Mouse (Mus musculus) lung, postnatal 0 days (tissue): ENCODE results near the gene Upb1. TPM values are rescaled to one million over a fixed set of nuclear protein-coding genes. Genes with fewer than 3 reads are reported as not detected.
A peak's percentile ranks its signal among the peaks of the same experiment; 100 is the strongest.
"Not testable (repeated sequence)": the region's sequence is repeated elsewhere in the genome, so short reads cannot be mapped to it uniquely, and the experiment has no call there.

Experiments
- ATAC-seq: fragments of 200-750 bp; cut with Nextera tagmentation; 2 replicates; pipeline ENCODE4 v1.8.0; 2017; ENCODE audit warnings: moderate library complexity
- DNase-seq: peaks from one replicate; pipeline ENCODE4 v3.0.0-alpha.2; 2016; ENCODE audit warnings: low spot score
- H3K27ac ChIP-seq: fragments of 300-500 bp; sonication (generic); 2 replicates; pipeline ENCODE4 v1.5.1; 2014; ENCODE audit warnings: antibody characterized with exemption, mild to moderate bottlenecking, low read length, mixed read lengths
- H3K27me3 ChIP-seq: fragments of 300-500 bp; sonication (generic); replicated peaks from 2 replicates; pipeline ENCODE4 v1.6.1; 2014; ENCODE audit warnings: low read length, mixed read lengths; ENCODE audit not compliant: insufficient read depth
- H3K36me3 ChIP-seq: fragments of 300-500 bp; sonication (generic); 2 replicates; pipeline ENCODE4 v1.6.1; 2014; ENCODE audit warnings: low read length, mixed read lengths; ENCODE audit not compliant: insufficient read depth
- H3K4me1 ChIP-seq: fragments of 300-500 bp; sonication (generic); 2 replicates; pipeline ENCODE4 v1.6.1; 2014; ENCODE audit warnings: antibody characterized with exemption, low read depth, low read length, mixed read lengths; ENCODE audit not compliant: insufficient read depth
- H3K4me2 ChIP-seq: fragments of 300-500 bp; sonication (generic); replicated peaks from 2 replicates; pipeline ENCODE4 v1.6.1; 2014; ENCODE audit warnings: low read depth, mild to moderate bottlenecking, low read length, moderate library complexity, mixed read lengths
- H3K4me3 ChIP-seq: fragments of 300-500 bp; sonication (generic); 2 replicates; pipeline ENCODE4 v1.5.1; 2014; ENCODE audit warnings: low read depth, low read length
- H3K9ac ChIP-seq: fragments of 300-500 bp; sonication (generic); replicated peaks from 2 replicates; pipeline ENCODE4 v1.6.1; 2014; ENCODE audit warnings: low read depth, mild to moderate bottlenecking
- H3K9me3 ChIP-seq: fragments of 300-500 bp; sonication (generic); 2 replicates; pipeline ENCODE4 v1.6.1; 2016; ENCODE audit warnings: low read length, mixed read lengths
- CTCF ChIP-seq: IDR thresholded peaks from 2 replicates; pipeline ENCODE4 v1.5.1; 2016; ENCODE audit warnings: antibody characterized with exemption, mild to moderate bottlenecking
- EP300 ChIP-seq: IDR thresholded peaks from 2 replicates; pipeline ENCODE4 v1.6.1; 2016; ENCODE audit warnings: antibody characterized with exemption, mild to moderate bottlenecking, control low read depth
- WGBS: fragments of 180-500 bp; shearing (Covaris S2); extraction: QIAGEN DNeasy Blood & Tissue Kit; methylation state at CpG from one replicate; pipeline ENCODE4 v1.1.7; 2014; 5-methylcytosine and 5-hydroxymethylcytosine counted together
- polyA plus RNA-seq: library from polyadenylated mRNA; unstranded; fragments of >200 nt; fragmentation: Nextera tagmentation; extraction: Ambion mirVana; gene quantifications from 2 replicates; pipeline ENCODE4 v1.2.1, GENCODE M21; 2015

The Upb1 gene
- polyA plus RNA-seq, 1 experiment from 2014 or later: 0.33 TPM

GRCm38 (mm10) chr10:75450331-75450730, 49.4 kb downstream of the Upb1 start:
- TF ChIP-seq CTCF: no peak
- no peak for TF ChIP-seq EP300
- ATAC-seq (no peak), DNase-seq (no peak)
- peaks cover 18% of the 10 kb centered on the region; the same call in 1 of the 2 replicates for H3K4me1 ChIP-seq
- H3K4me2 ChIP-seq: no peak overlapping the region
- H3K27me3 ChIP-seq: no peaks in the 10 kb centered on the region
- H3K36me3 ChIP-seq: no peaks in the 10 kb centered on the region
- H3K9me3 ChIP-seq: no peaks in the 10 kb centered on the region
- H3K4me3 ChIP-seq: no peak overlapping the region
- H3K9ac ChIP-seq: no peak overlapping the region
- WGBS: 88% methylated on average over 8 of the region's 8 CpGs
- H3K27ac ChIP-seq: no peak overlapping the region

GRCm38 (mm10) chr10:75451036-75451786, 50.3 kb downstream of the Upb1 start:
- Histone ChIP-seq H3K4me1 (peaks cover 18% of the 10 kb centered on the region; the same call in 1 of the 2 replicates), H3K9me3 (no peaks in the 10 kb centered on the region), H3K36me3 (no peaks in the 10 kb centered on the region), H3K9ac (no peak overlapping the region), H3K4me2 (no peak overlapping the region), H3K27ac (0 out of 2 replicates have a peak overlapping the region, but pooled peaks have one; percentile 59), H3K4me3 (no peak overlapping the region), H3K27me3 (no peaks in the 10 kb centered on the region)
- peak; percentile 87 for DNase-seq
- TF ChIP-seq CTCF: no peak
- no peak; the same call in 1 of the 2 replicates for TF ChIP-seq EP300
- 9% methylated on average over 10 of the region's 10 CpGs for WGBS
- ATAC-seq: peak; percentile 68

- not testable (repeated sequence) for H3K4me2 ChIP-seq, H3K27me3 ChIP-seq, H3K4me3 ChIP-seq, H3K9ac ChIP-seq, H3K4me1 ChIP-seq, DNase-seq, H3K9me3 ChIP-seq, H3K27ac ChIP-seq, H3K36me3 ChIP-seq
- peak; percentile 73 for ATAC-seq
- WGBS: 34% methylated on average over 11 of the region's 18 CpGs
Measured at GRCm38 (mm10) chr10:75456061-75456831, 55.3 kb downstream of the Upb1 start.

GRCm38 (mm10) chr10:75457852-75458251, 56.9 kb downstream of the Upb1 start:
- Histone ChIP-seq H3K36me3 (no peaks in the 10 kb centered on the region), H3K4me1 (no peaks in the 10 kb centered on the region; the same call in 1 of the 2 replicates), H3K27ac (no peak overlapping the region), H3K27me3 (no peaks in the 10 kb centered on the region), H3K4me2 (no peak overlapping the region), H3K9me3 (no peaks in the 10 kb centered on the region), H3K4me3 (no peak overlapping the region), H3K9ac (no peak overlapping the region)
- ATAC-seq (peak; percentile 28; the same call in 1 of the 2 replicates), DNase-seq (peak; percentile 60)
- WGBS: 70% methylated on average over 1 of the region's 1 CpGs
- TF ChIP-seq EP300 (no peak), CTCF (no peak)

- no peaks in the 10 kb centered on the region; the same call in 1 of the 2 replicates for H3K4me1 ChIP-seq
- no peak overlapping the region for H3K27ac ChIP-seq
- no peak overlapping the region for H3K4me3 ChIP-seq
- DNase-seq (no peak), ATAC-seq (no peak)
- H3K4me2 ChIP-seq: no peak overlapping the region
- TF ChIP-seq CTCF: no peak
- TF ChIP-seq EP300: no peak
- 68% methylated on average over 4 of the region's 4 CpGs for WGBS
- H3K9me3 ChIP-seq: no peaks in the 10 kb centered on the region
- H3K36me3 ChIP-seq: no peaks in the 10 kb centered on the region
- no peak overlapping the region for H3K9ac ChIP-seq
- no peaks in the 10 kb centered on the region for H3K27me3 ChIP-seq
Measured at GRCm38 (mm10) chr10:75458329-75458728, 57.4 kb downstream of the Upb1 start.

- no peaks in the 10 kb centered on the region for H3K9me3 ChIP-seq
- 94% methylated on average over 3 of the region's 3 CpGs for WGBS
- peaks cover 6% of the 10 kb centered on the region for H3K4me1 ChIP-seq
- TF ChIP-seq EP300 (no peak), CTCF (no peak)
- no peak overlapping the region for H3K9ac ChIP-seq
- no peaks in the 10 kb centered on the region for H3K36me3 ChIP-seq
- no peak for ATAC-seq
- no peak overlapping the region for H3K4me3 ChIP-seq
- H3K27me3 ChIP-seq: no peaks in the 10 kb centered on the region
- no peak overlapping the region for H3K4me2 ChIP-seq
- DNase-seq: no peak
- H3K27ac ChIP-seq: no peak overlapping the region
Measured at GRCm38 (mm10) chr10:75462728-75463127, 61.8 kb downstream of the Upb1 start.
